Mouse (Mus musculus) neural tube, embryonic 11.5 days (tissue): ENCODE results near the gene Tln2. TPM values are rescaled to one million over a fixed set of nuclear protein-coding genes. Genes with fewer than 3 reads are reported as not detected.

Experiments used
- ATAC-seq: fragments of 200-750 bp; cut with Nextera tagmentation; 2 replicates; pipeline ENCODE4 v1.8.0; 2017; ENCODE audit warnings: moderate number of reproducible peaks, mild to moderate bottlenecking, moderate TSS enrichment, moderate library complexity; ENCODE audit not compliant: insufficient read depth, low FRiP score, low TSS enrichment
- DNase-seq: peaks from one replicate; pipeline ENCODE4 v3.0.0-alpha.2; 2015; ENCODE audit warnings: low spot score
- H3K27ac ChIP-seq: fragments of 300-500 bp; sonication (generic); 2 replicates; pipeline ENCODE4 v1.5.1; 2014; ENCODE audit warnings: low read depth, mild to moderate bottlenecking, low read length
- H3K27me3 ChIP-seq: fragments of 300-500 bp; sonication (generic); 2 replicates; pipeline ENCODE4 v1.6.1; 2014; ENCODE audit warnings: mild to moderate bottlenecking, low read length, mixed read lengths; ENCODE audit not compliant: control insufficient read depth, insufficient read depth
- H3K36me3 ChIP-seq: fragments of 300-500 bp; sonication (generic); 2 replicates; pipeline ENCODE4 v1.6.1; 2014; ENCODE audit warnings: mild to moderate bottlenecking, low read length, moderate library complexity, mixed read lengths; ENCODE audit not compliant: control insufficient read depth, insufficient read depth
- H3K4me1 ChIP-seq: fragments of 300-500 bp; sonication (generic); 2 replicates; pipeline ENCODE4 v1.6.1; 2014; ENCODE audit warnings: low read length, mixed read lengths; ENCODE audit not compliant: control insufficient read depth, insufficient read depth
- H3K4me2 ChIP-seq: fragments of 300-500 bp; sonication (generic); 2 replicates; pipeline ENCODE4 v1.6.1; 2014; ENCODE audit warnings: low read depth, mild to moderate bottlenecking, moderate library complexity
- H3K4me3 ChIP-seq: fragments of 300-500 bp; sonication (generic); 2 replicates; pipeline ENCODE4 v1.5.1; 2014; ENCODE audit warnings: low read depth, low read length
- H3K9ac ChIP-seq: fragments of 300-500 bp; sonication (generic); 2 replicates; pipeline ENCODE4 v1.6.1; 2014; ENCODE audit warnings: mild to moderate bottlenecking, low read length
- H3K9me3 ChIP-seq: fragments of 300-500 bp; sonication (generic); 2 replicates; pipeline ENCODE4 v1.6.1; 2016; ENCODE audit warnings: low read length; ENCODE audit not compliant: control insufficient read depth
- WGBS: fragments of 180-500 bp; shearing (Covaris S2); extraction: QIAGEN DNeasy Blood & Tissue Kit; methylation state at CpG from one replicate; pipeline ENCODE4 v1.1.7; 2014; 5-methylcytosine and 5-hydroxymethylcytosine counted together
- polyA plus RNA-seq: library from polyadenylated mRNA; unstranded; fragments of >200 nt; fragmentation: Nextera tagmentation; extraction: Ambion mirVana; gene quantifications from 2 replicates; pipeline ENCODE4 v1.2.1, GENCODE M21; 2014

The Tln2 gene
- polyA plus RNA-seq, 1 experiment from 2014 or later, result 14.6 TPM

DNA sequence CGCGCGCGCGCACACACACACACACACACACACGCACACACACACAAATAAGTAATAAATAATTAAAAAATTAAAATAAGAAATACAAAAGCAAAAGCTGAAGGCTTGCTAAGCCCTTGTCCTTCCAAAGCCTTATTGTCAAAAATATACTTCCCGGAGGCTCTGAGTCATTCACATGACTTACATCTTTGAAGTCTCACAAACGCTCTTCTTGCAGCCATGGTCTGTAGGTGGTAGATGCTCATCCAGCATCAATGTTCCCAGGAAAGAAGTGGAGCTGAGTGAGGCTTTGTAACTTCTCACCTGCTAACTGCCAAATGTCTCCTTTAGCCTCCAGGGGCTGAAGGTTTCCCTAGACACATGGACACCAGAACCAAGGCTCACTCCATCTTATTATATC lies 362.9 kb downstream of the Tln2 start:
- no peak overlapping the region for H3K27ac ChIP-seq
- no peak overlapping the region for H3K4me2 ChIP-seq
- H3K27me3 ChIP-seq, result no peaks in the 10 kb centered on the region
- H3K36me3 ChIP-seq, result no peaks in the 10 kb centered on the region
- 98% methylated on average over 8 of the region's 8 CpGs for WGBS
- no peak overlapping the region for H3K4me3 ChIP-seq
- ATAC-seq (no peak), DNase-seq (no peak)
- H3K9me3 ChIP-seq, result no peaks in the 10 kb centered on the region
- no peak overlapping the region for H3K9ac ChIP-seq
- H3K4me1 ChIP-seq, result no peaks in the 10 kb centered on the region

DNA sequence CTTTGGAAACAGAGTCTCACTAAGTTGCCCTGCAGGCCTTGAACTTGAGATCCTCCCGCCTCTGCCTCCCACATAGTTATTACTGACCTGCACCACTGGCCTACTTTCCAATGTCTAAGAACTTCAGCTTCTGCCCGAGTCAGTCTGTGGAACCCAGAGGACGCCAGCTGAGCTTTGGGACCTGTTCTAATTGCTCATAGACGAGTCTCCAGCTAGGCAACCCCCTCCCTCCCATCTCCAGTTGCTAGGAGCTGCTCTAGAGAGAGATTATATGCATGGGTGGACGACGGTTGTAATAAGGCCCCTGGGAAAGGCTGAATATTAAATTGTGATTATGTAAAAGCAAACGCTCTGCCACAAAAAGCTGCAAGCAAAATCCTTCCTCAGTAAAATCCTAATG lies 364.2 kb downstream of the Tln2 start:
- H3K36me3 ChIP-seq, result no peaks in the 10 kb centered on the region
- H3K4me3 ChIP-seq, result no peak overlapping the region
- H3K9ac ChIP-seq, result no peak overlapping the region
- no peaks in the 10 kb centered on the region for H3K9me3 ChIP-seq
- H3K27me3 ChIP-seq, result no peaks in the 10 kb centered on the region
- DNase-seq (no peak), ATAC-seq (no peak)
- H3K4me1 ChIP-seq, result no peaks in the 10 kb centered on the region
- no peak overlapping the region for H3K4me2 ChIP-seq
- H3K27ac ChIP-seq, result no peak overlapping the region
- WGBS, result 56% methylated on average over 7 of the region's 7 CpGs

DNA sequence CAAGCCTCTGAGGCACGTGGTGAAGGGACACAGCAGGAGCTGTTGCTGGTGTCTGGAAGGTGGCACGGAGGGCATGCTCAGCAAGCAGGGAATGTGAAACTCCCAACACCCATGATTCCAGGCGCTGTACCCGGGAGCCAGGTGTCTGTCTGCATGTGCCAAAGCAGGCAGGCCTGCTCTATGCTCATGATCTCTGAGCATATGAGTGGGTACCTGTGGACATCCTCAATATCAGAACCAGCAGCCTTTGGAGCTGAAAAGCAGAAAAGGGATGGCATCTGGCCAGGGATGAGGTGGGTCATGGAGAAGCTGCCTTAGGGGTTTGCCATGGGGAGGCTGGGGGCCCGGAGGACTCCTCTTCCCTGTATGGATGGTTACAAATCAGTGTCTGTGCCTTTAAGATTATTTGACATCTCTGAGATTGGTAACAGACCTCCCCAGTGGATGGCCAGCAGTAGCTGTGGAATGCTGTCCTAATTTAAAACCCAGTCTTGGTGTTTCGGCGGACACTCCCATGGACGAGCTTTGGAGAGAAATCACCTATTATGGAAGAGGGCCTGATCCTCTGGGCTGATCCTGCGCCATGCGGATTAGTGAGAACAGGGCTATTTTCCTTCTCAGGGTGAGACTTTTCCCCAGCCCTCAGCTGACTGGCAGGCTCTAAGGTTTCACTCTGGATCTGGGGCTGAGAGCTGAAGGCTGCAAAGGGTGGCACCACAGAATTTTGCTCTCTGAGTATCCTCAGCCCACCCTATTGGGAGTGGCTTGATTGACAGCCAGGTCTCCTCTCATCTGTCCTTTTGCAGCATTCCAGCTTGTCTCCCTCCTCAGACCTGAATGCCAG lies 367.8 kb downstream of the Tln2 start:
- Histone ChIP-seq H3K27me3 (no peaks in the 10 kb centered on the region), H3K9me3 (no peaks in the 10 kb centered on the region), H3K4me1 (no peaks in the 10 kb centered on the region), H3K36me3 (no peaks in the 10 kb centered on the region), H3K4me2 (no peak overlapping the region), H3K9ac (no peak overlapping the region), H3K27ac (no peak overlapping the region), H3K4me3 (no peak overlapping the region)
- DNase-seq, result no peak
- ATAC-seq, result no peak
- WGBS, result 70% methylated on average over 10 of the region's 10 CpGs

DNA sequence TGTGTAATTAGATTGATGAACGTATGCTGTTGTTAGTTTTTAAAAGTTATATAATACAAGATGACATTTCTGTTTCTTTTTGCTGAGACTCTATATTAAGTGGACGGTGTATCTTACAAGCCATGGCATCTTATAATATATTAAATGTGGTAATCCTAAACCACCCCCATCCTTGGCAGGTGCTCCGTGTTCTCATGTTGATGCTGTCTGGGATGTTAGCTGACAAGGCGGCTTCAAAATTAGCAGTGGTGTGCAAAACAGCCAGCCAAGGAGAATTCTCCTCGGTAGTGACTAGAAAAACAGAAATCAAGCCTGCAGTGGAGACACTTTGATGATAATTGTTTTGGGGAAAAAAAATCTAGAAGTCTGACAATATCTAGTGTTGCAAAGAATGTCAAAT lies 371.8 kb downstream of the Tln2 start:
- Histone ChIP-seq H3K27ac (no peak overlapping the region), H3K9ac (no peak overlapping the region), H3K4me3 (no peak overlapping the region), H3K27me3 (no peaks in the 10 kb centered on the region), H3K9me3 (no peaks in the 10 kb centered on the region), H3K36me3 (no peaks in the 10 kb centered on the region), H3K4me2 (no peak overlapping the region), H3K4me1 (no peaks in the 10 kb centered on the region)
- DNase-seq (no peak), ATAC-seq (no peak)
- 85% methylated on average over 5 of the region's 5 CpGs for WGBS

DNA sequence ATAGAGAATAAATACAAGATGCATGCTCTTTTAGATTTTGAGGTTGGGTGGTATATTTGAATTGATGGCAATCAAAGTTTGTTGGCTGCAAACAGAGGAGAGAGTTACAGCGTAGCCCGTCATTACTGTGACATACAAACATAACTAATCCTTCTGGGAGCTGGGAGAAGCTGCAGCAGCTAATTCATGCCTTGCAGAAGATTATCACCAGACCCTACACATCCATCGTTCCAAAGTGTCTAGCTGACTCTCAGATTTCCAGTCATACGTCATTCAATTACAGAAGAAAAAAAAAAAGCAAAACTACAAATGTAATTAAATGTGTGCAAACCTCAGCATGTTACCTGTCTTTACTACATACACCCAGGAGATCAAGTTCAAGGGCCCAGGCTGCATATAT lies 372.3 kb downstream of the Tln2 start:
- H3K9ac ChIP-seq, result no peak overlapping the region
- WGBS, result 77% methylated on average over 4 of the region's 4 CpGs

DNA sequence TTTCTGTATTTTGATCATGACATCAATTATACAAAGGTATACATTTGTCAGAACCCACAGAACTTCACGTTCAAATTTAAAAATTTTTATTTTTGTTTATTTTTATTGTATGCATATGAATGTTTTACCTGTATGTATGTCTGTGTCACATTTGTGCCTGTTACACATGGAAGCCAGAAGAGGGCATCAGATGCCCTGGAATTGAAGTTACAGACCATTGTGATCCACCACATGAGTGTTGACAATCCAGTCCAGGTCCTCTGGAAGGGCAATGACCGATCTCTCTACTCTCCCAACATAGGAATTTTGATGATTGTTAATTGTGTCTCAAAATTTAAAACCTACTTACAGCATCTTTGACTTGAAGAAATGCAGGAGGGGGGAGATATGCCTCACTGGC lies 374.9 kb downstream of the Tln2 start:
- Histone ChIP-seq H3K27ac (no peak overlapping the region), H3K4me1 (no peaks in the 10 kb centered on the region), H3K36me3 (no peaks in the 10 kb centered on the region), H3K9ac (no peak overlapping the region), H3K27me3 (no peaks in the 10 kb centered on the region), H3K4me3 (no peak overlapping the region), H3K9me3 (no peaks in the 10 kb centered on the region), H3K4me2 (no peak overlapping the region)
- WGBS, result 85% methylated on average over 2 of the region's 2 CpGs
- ATAC-seq, result no peak
- no peak for DNase-seq

More for the DNA sequence above, 372.3 kb downstream of the Tln2 start:
- no peaks in the 10 kb centered on the region for H3K36me3 ChIP-seq
- no peaks in the 10 kb centered on the region for H3K4me1 ChIP-seq
- no peak for ATAC-seq
- H3K4me3 ChIP-seq, result no peak overlapping the region
- H3K9me3 ChIP-seq, result no peaks in the 10 kb centered on the region
- no peak overlapping the region for H3K4me2 ChIP-seq
- DNase-seq, result no peak
- no peaks in the 10 kb centered on the region for H3K27me3 ChIP-seq
- H3K27ac ChIP-seq, result no peak overlapping the region

DNA sequence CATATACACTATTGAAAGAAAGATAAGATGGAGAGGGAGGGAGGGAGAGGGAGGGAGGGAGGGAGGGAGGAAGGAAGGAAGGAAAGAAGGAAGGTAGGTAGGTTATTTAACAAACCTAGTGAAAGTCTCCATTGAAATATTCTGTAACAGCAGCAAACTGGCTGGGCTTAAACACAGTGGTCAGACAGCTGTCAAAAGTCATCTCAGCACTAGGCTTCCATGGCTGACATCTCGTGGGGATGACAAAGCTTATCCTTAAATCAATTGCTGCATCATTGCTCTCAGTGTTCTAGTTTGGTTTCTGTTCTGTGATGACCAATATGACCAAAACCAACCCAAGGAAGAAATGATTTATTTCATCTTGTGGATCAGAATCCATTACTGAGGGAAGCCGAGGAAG lies 376.0 kb downstream of the Tln2 start:
- Histone ChIP-seq H3K4me1 (0 out of 2 replicates have a peak, but pooled peaks cover 2% of the 10 kb centered on the region), H3K36me3 (no peaks in the 10 kb centered on the region), H3K4me3 (no peak overlapping the region), H3K4me2 (no peak overlapping the region), H3K9ac (no peak overlapping the region), H3K27me3 (no peaks in the 10 kb centered on the region), H3K27ac (no peak overlapping the region), H3K9me3 (no peaks in the 10 kb centered on the region)
- ATAC-seq (no peak), DNase-seq (no peak)
- 91% methylated on average over 2 of the region's 2 CpGs for WGBS

DNA sequence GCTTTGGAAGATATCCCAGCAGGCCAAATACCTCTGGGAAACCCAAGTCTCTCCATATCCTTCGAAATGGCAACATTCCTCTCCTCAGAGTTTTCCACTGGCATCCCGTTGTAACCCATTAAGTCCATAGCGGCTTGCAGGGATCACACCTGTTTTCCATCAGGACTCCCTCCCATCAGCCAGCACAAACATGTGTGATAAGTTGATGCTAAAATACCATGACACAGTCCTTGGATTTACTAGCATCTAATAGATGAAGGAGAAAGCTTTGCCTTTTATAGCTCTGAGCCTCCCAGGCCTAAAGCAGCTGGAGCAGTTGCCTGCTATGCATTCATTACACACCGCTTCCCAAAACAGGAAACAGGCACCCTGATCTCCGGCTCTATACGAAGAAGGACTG lies 377.5 kb downstream of the Tln2 start:
- ATAC-seq (no peak), DNase-seq (no peak)
- no peak overlapping the region for H3K4me3 ChIP-seq
- no peaks in the 10 kb centered on the region for H3K9me3 ChIP-seq
- no peaks in the 10 kb centered on the region for H3K27me3 ChIP-seq
- 51% methylated on average over 6 of the region's 6 CpGs for WGBS
- no peak overlapping the region for H3K9ac ChIP-seq
- no peaks in the 10 kb centered on the region for H3K36me3 ChIP-seq
- H3K27ac ChIP-seq, result no peak overlapping the region
- H3K4me1 ChIP-seq, result 0 out of 2 replicates have a peak, but pooled peaks cover 2% of the 10 kb centered on the region
- no peak overlapping the region for H3K4me2 ChIP-seq

DNA sequence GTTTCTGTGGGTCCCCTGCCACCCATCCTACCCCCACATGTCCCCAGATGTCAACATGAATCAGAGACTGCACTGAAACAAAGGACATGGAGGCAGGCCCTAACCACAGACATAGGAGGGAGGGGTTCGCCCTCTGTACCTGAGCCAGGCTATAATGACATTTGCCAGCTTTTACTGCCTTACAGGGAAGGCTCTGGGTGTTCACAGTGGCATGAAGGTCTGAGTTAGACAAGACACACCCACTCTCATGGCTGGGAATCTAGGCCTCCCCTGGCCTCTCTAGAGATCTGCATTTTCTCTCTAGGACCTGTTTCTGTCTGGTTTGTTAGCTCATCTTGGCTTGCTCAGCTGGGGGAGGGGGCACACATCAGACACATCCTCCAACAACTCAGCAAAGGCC lies 380.8 kb downstream of the Tln2 start:
- Histone ChIP-seq H3K9ac (no peak overlapping the region), H3K27ac (no peak overlapping the region), H3K36me3 (no peaks in the 10 kb centered on the region), H3K9me3 (no peaks in the 10 kb centered on the region), H3K27me3 (no peaks in the 10 kb centered on the region), H3K4me2 (no peak overlapping the region), H3K4me3 (no peak overlapping the region), H3K4me1 (peaks cover 6% of the 10 kb centered on the region; the same call in 1 of the 2 replicates)
- ATAC-seq (no peak), DNase-seq (no peak)
- 67% methylated on average over 1 of the region's 1 CpGs for WGBS
